Mouse (Mus musculus) cerebellum, postnatal 10 days (tissue): ENCODE measurements at regions not wholly inside any gene's neighbourhood (a gene's known extent, or its start where the extent isn't known, plus 50 kb on each side); places are given as distances from the start of the nearest gene placed in this dataset.

Experiments
- DNase-seq, 2 experiments: peaks; one replicate each; pipeline ENCODE4 v3.0.0; 2021; ENCODE audit warnings: mixed read lengths in 2 of 2

DNA sequence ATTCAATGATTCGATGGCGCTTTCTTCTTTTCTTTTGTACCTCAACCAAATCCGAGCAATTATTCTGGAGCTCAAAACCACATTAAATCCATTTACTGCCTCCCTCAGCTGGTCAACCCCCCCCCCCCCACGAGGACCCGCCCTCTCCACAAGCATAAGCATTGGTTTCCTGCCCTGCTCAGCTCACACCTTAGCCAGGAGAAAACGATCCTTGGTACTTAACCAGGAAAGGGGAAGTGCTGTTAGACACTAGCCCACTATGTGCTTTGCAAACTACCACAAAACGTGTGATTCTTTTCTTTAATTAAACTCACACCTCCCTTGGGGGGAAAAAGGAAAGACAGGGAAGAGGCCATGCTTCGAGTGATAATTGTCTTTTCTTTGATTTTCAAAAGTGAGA is 169.8 kb downstream of the Arrdc4 start:
- no peak for DNase-seq

DNA sequence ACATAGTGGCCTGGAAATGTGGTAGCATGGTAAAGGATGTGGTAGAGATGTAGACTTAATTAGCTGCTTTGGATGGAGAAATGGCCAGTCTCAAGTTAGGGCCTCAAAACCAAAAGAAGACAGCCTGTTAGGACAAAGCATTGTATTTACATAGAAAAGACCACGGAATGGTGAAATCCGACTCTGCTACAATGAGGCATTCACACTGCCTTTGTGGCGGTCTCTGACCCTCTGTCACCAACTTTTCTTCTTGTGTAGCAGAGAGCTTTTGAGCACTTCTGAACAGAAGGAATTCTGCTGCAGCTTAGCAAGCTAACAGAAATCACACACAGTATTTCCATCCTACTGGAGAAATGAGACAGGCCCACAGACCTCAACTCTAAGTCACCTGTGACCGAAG is 177.7 kb downstream of the Arrdc4 start:
- no peak for DNase-seq

DNA sequence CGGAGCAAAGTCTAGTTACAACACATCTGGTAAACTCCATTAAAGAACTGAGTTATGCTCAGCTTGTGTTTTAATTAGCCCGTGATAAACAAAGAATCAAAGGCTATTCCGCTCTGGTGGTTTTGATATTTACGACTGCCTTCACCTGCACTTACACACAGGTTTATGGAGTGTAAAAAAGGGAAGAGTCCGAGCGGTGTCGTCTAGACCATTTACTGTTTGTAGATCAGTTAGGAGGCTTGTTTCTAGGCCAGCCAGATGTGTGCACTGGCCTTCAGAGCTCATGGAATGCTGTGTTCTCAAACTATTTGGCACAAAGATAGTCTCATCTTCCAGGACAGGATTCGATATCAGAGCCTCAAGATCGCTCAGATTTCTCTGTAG is 180.9 kb downstream of the Arrdc4 start:
- DNase-seq: no peak

DNA sequence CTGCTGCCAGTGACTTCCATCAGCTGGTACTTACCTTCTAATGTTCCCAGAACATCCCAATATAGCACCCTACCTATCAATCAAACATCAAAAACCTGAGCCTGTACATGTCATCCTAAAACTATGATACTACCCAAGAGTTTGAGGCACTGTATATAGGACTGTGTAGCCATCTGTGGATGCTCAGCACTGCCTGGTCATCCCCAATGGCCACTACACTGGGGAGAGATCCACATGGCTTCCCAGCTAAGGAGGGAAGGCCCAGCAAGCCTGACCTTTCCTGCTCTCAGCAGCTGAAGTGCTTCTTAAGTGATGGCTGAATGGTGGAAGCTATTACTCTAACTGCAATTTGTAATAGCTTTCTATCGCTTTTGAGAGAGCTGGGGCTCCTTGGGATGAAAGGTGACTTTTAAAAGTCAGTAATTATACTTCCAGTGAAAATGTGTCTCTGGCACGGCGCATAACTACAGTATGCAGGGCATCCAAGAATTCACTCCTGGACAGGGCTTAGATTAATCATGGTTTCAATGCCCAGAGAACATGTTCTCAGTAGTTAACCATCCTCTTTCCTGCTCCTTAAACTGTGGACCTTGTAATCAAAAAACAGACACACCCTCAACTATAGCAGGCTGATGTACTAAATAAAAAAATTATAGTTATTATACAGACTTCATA is 181.5 kb downstream of the Arrdc4 start:
- no peak for DNase-seq

DNA sequence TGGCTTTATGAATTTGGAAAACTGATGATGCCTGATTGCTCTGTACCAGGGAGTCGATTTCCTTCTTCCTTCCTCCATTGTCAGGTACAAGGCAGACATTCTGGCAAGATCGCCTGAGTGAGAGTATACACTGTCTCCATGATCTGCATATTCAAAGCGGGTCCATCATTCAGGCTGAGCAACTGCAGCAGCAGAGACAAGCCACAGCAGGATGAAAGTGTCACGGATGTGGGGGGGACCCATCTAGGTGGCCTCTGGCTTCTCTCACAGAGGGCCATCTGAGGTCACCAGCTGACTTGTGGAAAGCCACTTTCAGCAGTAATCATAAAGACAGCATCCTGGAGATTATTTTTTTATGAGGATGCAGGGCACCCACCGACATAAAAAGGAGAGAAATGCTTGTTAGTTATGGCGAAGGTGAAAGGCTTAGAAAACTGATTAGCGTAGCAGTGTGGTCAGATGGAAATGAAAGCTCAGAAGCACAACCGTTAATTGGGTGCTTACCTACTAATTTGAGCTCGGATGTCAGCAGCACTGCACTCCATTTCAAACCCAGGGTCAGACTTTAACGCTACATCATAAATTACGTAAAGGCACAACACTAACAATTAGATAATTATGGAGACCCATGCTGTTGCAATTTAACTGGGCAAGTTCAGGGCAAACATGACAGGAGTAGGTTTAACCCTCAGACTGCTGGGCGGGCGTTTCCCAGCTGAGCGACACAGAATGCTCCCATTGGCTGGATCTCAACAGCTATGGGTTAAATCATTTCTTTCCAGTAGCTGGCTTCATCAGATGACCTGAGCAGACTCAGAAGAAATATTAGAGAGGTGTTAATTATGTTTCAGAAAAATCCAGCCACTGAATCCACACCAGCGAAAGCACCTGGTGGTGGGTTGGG is 189.3 kb downstream of the Arrdc4 start:
- no peak for DNase-seq

DNA sequence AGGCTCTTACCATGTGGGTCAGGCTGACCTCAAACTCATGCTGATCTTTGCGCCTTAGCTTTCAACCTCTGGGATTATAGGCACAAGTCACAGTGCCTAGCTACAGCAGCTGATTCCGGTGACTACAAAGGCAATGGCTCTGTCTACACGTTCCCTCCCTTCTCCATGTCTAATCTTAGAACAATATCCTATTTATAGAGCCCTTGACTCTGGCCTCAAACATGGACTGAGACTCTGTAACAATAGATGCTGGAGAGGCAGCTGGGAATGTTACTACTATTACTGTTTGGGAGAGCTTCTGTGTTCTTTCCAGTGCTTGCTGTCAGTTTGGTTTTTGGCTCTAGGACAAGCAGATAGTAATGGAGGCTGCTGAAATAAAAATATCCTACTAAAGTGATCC is 198.7 kb downstream of the Arrdc4 start:
- DNase-seq: no peak

DNA sequence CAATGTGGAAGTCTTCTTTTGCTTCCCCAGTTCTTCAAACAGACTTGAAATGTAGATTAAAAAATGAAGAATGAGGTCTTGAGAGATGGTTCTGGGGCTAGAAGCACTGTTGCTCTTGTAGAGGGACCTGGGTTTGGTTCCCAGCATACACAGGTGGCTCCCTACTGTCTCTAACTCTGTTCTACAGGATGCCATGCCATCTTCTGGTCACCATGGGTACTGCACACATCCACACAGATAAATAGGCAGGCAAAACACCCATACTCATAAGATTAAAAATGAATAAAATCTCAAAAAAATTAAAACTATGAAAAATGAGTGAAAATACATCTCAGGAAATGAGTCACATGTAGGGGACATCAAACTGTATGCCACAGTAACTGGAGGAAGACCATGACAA is 200.9 kb downstream of the Arrdc4 start:
- peak in 1 of 2 experiments; percentile 9 for DNase-seq

DNA sequence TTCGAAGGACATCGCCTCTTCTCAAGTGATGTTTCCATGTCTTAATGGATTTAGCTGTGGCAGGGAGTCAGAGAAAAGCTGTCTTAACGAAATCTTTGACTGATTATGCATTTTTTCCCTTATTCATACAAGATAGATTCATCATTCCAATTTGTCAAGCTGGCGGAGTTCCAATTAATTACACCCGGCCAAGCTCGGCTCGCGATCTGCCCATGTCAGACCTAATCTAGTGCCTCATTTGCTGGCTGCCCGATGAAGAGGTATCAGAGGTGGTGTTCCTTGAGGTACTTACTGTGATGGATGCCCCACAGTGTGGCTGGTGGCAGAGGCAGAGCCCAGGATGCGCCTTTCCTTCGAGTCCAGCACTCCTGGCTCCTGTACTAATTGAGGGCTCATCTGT is 204.9 kb downstream of the Arrdc4 start:
- DNase-seq: peak; percentile 50 to 63

DNA sequence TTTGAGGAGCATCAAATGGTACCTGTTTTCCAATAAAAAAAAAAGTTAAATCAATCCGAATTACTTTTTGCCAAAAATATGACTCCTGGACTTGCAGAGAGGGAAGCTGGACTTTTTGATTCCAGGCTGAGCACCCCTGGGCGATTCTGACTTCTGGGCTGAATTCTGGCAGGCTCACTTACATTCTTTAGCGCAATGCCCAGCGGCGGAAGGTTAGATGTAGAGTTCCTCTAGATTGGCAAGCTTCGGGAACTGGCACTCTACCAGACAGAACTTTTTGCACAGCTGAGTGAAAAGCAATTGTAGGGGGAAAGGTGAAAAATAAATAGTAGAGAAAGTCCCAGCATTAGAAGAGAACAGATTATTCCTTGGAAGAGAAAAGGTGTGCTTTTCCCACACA is 235.5 kb downstream of the Fam169b start:
- no peak for DNase-seq

DNA sequence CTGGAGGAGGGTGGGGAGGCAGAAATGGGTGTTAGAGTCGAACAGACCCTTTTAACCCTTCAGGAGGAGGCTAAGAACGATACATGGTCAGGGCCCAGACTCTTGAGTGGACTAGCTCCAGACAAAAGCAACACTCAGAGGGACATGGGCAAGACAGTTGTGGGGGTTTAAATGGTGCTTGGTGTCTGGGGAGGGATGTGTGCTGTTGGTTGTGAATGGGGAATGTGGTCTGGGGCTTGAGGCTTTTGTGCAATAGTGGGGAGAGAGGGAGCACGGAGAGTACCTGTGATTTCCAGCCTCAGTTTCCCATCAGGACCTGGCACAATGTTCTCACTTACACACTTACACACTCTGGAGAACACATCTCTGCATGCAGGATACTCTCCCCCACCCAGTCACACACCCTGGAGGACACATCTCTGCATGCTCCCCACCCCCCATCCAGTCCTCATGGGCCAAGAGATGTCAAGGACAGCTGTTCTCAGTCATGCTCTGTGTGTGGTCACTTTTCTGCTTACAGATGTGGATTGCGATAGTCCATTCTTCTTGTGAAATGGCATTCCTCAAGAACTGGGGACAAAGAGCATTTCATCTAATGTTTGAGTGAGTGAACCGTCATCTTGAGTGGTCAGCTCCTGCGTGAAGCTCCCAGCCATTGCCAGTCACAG is 217.6 kb downstream of the Fam169b start:
- no peak for DNase-seq

DNA sequence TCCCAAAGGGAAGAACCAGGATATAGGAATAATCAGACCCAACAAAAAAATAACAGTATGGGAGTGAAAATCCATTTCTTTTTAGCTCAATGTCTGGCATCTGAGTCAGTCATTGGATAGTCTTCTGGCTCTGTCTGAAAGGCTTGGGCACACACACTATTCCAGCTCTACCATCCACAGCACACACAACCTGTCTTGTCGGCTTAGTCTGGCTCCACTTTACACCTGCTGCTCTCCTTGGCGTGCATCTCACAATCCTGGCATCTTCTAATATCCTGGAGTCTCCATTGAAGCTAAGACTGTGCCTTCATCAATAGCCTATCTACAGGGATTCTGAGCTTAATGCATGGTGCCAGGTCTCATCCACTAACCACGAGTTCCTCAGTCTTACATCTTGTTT is 213.0 kb downstream of the Fam169b start:
- peak; percentile 55 to 64 for DNase-seq

DNA sequence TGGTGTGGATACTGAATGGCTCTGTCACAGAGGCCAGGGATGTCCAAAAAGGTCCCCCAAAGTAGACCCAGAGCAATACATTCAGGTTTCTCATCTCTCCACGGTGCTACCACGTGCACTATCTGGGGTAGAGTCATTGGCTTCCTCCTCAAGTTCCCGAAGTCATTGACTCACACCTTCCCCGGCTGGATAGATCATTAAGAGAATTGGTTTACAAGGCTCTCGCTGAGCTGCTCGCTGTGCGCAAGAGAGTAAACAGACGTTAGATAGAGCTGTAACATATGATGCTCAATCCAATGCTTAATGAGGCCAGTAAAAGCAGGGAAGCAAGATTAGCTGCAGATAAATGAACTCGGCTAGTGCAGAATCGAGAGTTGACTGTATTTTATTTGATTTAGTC is 208.9 kb downstream of the Fam169b start:
- no peak for DNase-seq

DNA sequence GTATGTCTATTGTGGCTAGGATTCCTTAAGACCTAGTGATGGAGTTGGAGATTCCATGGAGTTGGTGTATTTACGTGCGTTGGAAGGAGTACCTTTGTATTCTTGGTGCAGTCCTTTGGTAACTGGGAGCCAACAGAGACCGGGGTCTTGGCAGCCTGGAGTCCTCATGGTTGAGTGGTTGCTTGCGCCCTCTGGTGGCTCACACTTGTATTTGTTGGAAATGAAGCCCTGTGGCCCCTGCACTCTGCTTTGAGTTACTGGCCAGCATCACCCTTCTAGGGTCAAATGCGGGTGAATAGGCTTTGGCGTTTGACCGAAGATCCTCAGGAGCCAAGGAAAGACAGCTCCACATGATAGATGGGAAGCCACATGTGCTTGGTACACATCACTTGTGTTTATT is 207.1 kb downstream of the Fam169b start:
- peak; percentile 84 to 87 for DNase-seq

DNA sequence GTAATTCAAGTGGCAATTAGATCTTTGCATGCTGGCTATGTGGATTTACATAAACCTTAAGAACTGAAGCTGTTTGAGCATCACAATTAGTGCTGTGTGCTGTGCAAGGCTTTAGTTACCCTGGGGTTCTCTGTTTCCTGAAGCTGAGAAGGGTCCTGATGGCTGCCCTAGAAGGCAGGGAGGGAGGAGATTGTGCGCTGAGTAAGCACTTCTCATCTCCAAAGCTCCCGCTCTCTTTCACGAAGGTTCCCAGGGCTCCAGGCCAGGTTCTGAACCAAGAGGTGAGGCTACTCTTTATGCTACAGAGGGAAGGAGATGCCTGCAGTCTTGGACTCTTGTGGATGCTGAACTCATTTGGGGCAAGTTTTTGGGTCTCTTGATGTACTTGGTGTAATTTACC is 206.7 kb downstream of the Fam169b start:
- DNase-seq: peak in 1 of 2 experiments; percentile 16

DNA sequence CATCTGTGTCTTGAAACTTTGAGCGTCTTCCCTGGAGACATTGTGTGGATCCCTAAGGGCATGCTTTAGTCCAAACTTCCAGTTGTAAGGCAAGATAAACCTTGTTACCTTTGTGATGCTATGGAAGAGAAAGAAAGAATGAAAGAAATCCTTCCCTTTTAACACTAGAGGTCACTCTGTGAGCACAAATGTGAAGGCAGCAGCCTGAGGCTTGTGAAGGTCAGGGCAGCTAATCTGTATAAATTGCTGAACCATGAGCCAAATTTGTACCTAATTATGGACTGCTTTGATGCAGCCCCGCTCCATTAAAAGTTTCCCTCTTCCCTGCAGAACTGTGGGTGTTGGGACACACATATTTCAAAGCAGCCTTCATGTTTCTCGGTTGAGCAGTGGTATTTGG is 204.4 kb downstream of the Fam169b start:
- peak in 1 of 2 experiments; percentile 20 for DNase-seq

DNA sequence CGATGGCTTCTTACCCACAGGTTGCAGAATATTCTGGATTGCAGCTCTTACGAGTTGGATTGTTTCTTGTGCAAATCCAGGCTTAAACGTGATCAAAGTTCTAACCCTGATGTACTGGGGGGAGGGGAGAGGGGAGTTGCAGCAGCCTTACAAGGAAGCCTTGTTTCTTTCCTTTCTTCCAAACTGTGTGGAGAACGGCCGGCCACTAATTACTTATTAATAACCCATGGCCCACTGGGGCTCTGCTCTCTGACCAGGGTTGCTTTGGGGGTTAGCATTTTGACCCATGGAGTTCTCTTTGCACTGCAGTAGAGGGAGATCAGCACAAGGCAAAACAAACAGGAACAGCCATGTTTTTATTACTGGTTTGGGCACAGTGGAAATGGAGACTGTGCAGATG is 199.2 kb downstream of the Fam169b start:
- no peak for DNase-seq

DNA sequence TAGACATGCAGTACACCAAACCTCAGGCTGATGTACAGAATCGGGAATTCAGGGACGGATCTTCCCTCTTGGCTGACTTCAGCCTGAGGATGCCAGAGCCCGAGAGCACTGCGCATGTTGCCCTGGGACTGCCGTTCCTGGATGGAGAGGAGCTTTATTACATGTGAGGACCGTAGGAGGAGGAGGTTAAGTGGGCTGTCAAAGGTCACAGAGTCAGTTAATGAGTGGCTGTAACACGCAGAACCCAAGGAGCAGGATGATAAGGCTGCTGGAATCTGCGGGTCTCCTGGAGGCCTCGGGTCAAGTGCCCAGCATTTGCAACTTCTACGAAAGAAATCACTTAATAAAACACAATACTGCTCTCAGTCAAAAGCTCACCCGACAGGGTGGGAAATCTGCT is 197.3 kb downstream of the Fam169b start:
- no peak for DNase-seq

DNA sequence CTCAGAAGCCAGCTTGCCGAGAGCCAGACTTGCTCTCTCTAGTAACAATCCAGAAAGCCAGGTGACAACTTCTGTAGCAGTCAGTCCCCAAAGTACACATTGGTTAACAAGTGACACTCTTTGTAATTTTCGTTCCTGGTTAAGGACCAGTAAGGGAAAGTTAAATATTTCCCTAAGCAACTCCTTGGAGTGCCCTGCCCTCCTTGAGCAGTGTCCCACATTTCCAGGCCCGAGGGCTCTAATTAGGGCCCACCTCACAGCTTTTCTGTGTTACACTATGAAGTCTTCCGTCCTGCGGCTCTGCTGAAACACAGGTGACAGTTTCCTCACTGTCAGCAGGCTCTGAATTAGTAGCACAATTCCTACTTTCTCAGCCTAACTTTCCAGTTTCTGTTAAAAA is 194.9 kb downstream of the Fam169b start:
- DNase-seq: no peak

DNA sequence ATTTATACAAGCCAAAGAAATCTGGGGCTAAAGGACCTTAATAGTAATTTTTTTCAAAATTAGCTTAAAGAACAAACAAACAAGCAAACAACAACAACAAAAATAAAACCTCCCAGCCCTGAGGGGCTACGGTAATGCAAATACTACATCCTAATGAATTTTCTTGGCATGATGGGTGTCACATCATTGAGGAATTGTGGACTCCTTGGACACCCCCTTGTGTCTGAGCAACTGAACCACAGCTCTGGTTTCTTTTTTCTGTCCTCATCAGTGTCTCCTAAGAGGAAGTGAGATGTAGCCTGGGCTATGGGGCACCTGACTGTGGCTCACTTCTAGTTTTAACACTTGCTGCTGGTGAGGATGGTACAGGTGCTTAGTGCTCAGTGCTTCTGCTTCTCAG is 184.2 kb downstream of the Fam169b start:
- no peak for DNase-seq

DNA sequence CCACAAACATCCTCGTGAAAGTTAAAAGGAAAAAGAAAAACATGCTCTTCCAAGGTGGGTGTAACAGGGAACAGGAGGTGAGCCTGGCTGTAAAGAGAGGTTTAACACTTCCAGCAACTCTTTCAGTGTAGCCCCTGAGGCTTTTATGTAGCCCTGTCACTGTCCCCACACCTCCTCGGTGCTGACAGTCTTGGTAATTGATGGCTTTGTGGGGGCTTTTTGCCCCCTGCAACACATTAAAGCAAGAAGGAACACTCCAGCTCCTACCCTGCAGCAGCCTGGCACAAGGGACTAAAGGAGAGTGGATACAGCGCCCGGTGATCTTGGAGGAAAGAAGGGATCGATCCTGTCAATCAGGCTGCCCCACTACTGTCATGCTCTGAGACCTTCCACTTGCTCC is 181.8 kb downstream of the Fam169b start:
- no peak for DNase-seq

DNA sequence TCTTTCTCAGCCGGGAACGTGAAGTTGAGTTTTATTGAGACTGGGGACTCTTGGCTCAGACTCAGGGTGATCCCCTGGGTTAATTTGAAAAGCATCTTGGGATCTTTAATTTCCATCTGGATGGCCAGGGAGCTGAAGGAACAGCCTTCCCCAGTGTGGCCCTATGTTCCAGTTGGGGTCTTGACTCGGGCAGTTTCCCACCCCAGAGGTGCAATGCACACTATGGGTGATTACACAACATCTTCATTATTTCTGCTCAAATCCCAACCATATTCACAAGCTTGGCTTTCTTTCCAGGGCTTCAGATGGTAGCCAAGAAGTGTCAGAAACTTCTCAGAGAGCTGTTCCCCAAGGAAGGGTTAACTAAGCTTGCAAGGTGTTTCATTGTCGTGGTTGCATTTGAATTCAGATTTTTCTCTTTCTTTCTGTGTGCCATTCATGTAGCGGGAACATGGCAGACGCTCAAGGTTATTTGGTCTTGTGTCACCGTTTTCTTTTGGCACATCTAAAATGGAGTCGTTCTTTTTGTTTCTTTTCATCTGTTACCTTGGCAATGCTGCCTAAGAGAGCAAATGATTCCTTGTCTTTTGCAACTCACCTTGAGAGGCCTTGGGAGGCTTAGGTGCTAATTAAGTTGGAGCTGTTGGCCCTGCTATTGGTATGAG is 179.5 kb downstream of the Fam169b start:
- DNase-seq: no peak

DNA sequence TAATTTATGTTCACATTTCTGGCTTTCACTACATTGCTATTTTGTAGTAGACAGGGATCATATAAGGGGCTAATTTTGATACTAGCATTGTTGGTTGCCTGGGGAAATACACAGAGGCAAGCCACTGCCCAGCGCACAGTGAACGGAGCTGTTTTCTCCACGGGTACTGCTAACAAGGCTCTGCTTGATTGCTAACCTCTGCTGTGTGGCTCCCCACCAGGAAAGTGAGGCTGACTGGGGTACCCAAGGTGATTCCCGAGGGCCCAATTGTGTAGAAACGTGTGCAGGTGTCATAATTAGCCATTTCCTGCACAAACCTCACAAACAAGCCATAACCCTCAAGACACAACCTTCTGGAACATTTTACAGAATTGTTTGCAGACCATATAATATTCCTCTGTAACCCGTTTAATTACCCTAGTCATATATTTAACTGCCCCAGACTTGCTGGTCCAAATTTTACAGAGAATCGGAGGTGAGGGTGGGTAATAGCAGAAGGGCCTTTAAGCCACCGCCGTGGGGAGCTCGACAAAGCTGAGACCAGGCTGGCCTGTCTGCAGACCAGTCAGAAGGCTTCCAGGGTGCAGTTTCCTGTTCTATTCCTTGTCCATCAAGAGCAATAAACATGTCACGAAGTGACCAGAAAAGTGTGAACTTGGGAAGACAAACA is 170.9 kb downstream of the Fam169b start:
- DNase-seq: no peak

DNA sequence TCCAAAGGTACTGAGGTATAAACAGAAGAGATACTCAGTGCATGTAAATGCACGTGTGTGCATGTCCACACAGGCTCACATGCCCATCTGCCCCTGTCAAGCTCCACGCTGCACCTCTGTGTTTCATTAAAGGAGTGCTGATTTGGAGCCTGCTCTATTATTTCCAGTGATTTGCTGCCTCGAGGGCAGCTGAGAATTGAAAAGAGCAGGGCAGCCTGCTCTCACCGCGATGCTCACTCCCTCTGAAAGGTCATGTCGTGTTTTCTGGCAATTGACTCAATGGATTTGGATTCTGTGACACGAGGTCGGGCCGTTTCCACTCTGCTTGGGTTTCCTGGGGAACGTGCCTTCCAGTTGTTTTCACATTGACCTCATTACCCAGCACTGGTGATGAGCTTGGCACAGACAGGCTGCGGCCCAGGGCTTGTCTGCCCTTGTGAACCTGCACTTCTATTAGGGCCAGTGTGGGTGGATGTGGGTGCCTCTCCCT is 167.1 kb downstream of the Fam169b start:
- DNase-seq: peak; percentile 10 to 21
